Mouse (Mus musculus): ENCODE measurements around the gene Olfr1507.

Olfr1507 gene

DNA sequence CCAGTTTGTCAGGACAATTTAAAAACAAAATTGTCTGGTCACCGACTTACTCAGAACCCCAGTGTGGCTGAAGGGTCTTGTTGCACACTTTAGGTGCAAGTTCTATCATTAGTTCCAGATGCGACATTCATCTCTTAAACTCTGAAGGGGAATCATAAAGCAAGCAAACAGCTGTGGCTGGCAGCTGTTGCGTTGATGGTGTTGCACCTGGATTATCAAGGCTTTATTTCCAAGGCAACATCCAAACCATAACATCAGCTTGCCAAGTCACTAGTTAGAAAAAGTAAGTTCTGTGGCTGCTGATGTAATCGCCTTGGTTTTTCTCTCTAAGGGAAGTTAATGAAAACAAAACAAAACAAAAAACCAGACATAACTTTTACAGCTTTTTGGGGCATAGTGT is at the start of gene Olfr1507:
Olfr1507 (minus strand) TSS at position 234 of the 400 bp plus-strand sequence.
- no peak for DNase-seq (ENCODE audit: low spot score)

DNA sequence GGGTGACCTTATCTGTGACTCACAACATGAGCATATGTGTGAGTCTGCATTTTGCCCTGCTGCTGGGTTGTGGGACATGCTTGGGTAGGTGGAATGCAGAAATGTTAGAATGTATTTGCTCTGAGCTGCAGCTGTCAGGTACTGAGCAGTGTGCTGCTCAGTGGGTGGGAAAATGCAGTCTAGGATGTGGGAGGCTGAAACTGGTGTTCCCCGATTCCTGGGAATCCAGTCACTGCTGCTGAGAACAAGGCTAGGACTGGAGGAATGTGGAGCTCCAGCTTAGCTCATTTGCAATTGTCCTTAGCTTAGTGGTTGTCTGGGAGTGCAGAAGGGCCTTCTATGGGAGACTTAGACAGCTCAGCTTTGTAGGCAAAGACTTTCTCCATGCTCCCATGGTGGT is 37.8 kb upstream of the Olfr1507 start:
- DNase-seq (ENCODE audit: low spot score) = no peak

DNA sequence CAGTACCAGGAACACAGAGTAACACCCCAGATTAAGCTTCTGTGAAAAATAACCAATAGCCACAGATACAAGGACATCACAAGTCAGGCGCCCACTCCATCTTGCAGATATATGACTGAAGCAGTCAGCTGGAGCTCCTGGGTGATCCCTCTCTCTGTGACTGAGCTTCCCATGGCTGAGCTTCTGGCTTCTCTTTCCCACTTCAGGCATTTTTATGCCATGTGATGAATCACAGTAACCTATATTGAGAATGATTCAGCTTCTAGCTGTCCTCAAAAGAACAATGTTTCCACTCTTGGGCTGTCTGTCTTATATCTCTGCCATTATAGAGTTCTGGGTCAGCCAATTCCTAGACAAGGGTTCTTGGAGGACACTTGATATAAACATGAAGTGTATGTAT is 29.4 kb upstream of the Olfr1507 start:
- DNase-seq (ENCODE audit: low spot score) = no peak

DNA sequence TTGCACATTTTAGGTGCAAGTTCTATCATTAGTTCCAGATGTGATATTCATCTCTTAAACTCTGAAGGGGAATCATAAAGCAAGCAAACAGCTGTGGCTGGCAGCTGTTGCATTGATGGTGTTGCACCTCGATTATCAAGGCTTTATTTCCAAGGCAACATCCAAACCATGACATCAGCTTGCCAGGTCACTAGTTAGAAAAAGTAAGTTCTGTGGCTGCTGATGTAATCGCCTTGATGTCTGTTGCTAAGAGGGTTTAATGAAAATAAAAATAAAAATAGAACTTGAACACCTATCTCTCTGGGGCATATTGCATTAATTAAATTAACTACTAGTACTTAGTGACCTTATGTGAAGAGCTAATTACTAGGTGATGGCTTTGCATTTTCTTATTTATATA is 28.2 kb downstream of the Olfr1507 start, which contains the start of gene Olfr1508:
Olfr1508 (minus strand) TSS at position 101 of the 400 bp plus-strand sequence.
- no peak for DNase-seq (ENCODE audit: low spot score)

DNA sequence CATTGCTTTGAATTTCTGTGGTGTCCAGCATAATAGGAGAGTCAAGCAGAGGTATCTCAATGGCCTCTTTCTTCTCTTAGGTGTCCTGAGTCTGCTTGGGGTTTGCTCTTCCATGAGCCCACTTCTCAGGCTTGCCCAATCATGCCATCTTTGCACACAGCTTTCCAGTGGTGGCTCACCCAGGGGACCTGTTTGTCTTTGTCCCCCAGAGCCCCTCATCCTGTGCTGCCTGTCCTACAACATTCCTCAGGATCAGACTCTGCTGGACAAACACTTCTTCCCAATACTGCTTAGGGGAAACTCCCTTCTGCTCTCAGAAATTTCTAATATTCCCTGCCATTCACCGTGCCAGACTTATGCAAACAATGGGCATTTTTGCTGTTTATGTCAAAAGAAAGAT is 29.8 kb downstream of the Olfr1507 start:
- no peak for DNase-seq (ENCODE audit: low spot score)

DNA sequence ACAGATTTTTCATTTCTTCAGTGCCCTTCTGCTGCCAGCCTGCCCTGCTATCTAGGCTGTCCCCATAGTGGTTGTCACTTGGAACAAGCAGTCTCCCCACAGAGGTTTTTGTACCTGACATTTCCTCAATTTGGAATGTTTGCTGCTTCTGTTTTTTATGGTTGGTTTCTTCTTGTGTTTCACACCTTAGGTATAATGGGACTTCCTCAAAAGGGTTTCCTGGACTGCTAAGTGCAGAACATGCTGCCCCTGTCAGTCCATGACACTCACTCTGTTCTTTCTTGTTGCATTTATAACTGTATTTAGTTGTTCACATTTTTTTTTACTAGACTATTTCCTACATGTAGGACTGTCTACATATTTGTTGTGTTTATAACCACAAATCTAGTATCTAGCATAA is 33.6 kb downstream of the Olfr1507 start:
- DNase-seq (ENCODE audit: low spot score) = no peak

DNA sequence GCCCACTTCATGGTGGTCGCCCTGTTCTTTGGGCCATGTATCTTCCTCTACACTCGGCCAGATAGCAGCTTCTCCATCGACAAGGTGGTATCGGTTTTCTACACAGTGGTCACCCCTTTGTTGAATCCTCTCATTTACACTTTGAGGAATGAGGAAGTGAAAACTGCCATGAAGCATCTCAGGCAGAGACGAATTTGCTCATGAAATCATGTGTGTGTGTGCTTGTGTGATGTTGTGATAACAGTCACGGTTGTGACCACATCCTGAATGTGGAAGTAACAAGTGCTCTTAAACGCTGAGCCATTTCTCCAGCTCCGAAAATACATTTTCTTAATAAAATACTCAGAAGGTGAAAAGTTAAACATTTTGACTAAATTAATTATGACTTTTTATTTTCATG is 44.4 kb downstream of the Olfr1507 start:
- no peak for DNase-seq (ENCODE audit: low spot score)

DNA sequence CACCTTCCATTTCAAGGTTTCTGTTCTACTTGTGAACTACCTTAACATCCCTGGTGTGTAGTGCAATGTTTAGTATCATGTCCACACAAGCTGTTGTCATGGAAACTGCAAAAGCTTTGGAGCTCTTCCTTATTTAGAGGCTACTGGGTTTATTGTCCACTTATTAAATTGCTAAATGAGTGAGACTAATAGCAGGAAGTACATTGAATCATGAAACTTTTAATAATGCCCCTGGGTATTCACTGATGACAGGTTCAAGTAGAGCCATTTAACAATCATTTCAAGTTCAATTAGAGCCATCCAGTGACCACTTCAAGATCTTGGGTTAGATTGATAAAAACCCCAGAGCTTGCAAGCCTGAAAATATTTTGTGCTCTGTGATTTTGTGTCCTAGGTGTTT is 52.9 kb downstream of the Olfr1507 start, which contains the start of gene Olfr1509:
Olfr1509 (plus strand) TSS at position 301 of the 400 bp plus-strand sequence.
- no peak for DNase-seq (ENCODE audit: low spot score)

Measured in embryo, embryonic 10.5 days (tissue).